Mouse (Mus musculus) cerebellum, adult 11 months (tissue): ENCODE measurements around the gene Tmem174.

Experiments used
- DNase-seq: peaks from one replicate; pipeline ENCODE4 v3.0.0; 2022

Gene Tmem174

GRCm38 (mm10) chr13:98637145-98637544, at the start of gene Tmem174:
TSS of gene Tmem174 (minus strand) at chr13:98637410.
- DNase-seq, result no peak

GRCm38 (mm10) chr13:98684144-98684900, 47.1 kb upstream of the Tmem174 start:
- DNase-seq, result no peak

GRCm38 (mm10) chr13:98683412-98683811, 46.2 kb upstream of the Tmem174 start:
- DNase-seq, result no peak

- no peak for DNase-seq
Observed at GRCm38 (mm10) chr13:98680470-98681060, 43.4 kb upstream of the Tmem174 start.

GRCm38 (mm10) chr13:98679631-98680041, 42.4 kb upstream of the Tmem174 start:
- DNase-seq, result no peak

GRCm38 (mm10) chr13:98679230-98679629, 42.0 kb upstream of the Tmem174 start:
- DNase-seq, result no peak

- no peak for DNase-seq
Observed at GRCm38 (mm10) chr13:98673922-98674321, 36.7 kb upstream of the Tmem174 start.

GRCm38 (mm10) chr13:98669296-98669695, 32.1 kb upstream of the Tmem174 start:
- no peak for DNase-seq

- no peak for DNase-seq
Observed at GRCm38 (mm10) chr13:98667316-98667715, 30.1 kb upstream of the Tmem174 start.

GRCm38 (mm10) chr13:98665240-98665639, 28.0 kb upstream of the Tmem174 start:
- no peak for DNase-seq

GRCm38 (mm10) chr13:98662173-98662675, 25.0 kb upstream of the Tmem174 start:
- DNase-seq, result no peak

- no peak for DNase-seq
Observed at GRCm38 (mm10) chr13:98656034-98656471, 18.8 kb upstream of the Tmem174 start.

- DNase-seq, result no peak
Observed at GRCm38 (mm10) chr13:98655346-98655745, 18.1 kb upstream of the Tmem174 start.

GRCm38 (mm10) chr13:98654129-98654939, 17.1 kb upstream of the Tmem174 start:
- DNase-seq, result no peak

- no peak for DNase-seq
Observed at GRCm38 (mm10) chr13:98652194-98652593, 15.0 kb upstream of the Tmem174 start.

- DNase-seq, result no peak
Observed at GRCm38 (mm10) chr13:98651228-98651977, 14.2 kb upstream of the Tmem174 start.

GRCm38 (mm10) chr13:98647775-98648568, 10.8 kb upstream of the Tmem174 start:
- no peak for DNase-seq

- no peak for DNase-seq
Observed at GRCm38 (mm10) chr13:98638507-98639166, 1.4 kb upstream of the Tmem174 start.

- no peak for DNase-seq
Observed at GRCm38 (mm10) chr13:98636571-98636970, 639 bp downstream of the Tmem174 start.

- DNase-seq, result no peak
Observed at GRCm38 (mm10) chr13:98633641-98634484, 3.3 kb downstream of the Tmem174 start.
